Mouse (Mus musculus) testis, adult 10 weeks (tissue): ENCODE data around the gene Fxyd4. TPM values are rescaled to one million over a fixed set of nuclear protein-coding genes. Genes with fewer than 3 reads are reported as not detected.

Experiments used
- polyA plus RNA-seq: library from polyadenylated mRNA; stranded (reverse); fragments of 350-450 nt; fragmentation: Illumina TruSeq; extraction: RNeasy Lipid Tissue Mini Kit (QIAGEN cat#74804); gene quantifications from one replicate; pipeline ENCODE4 v1.2.3, GENCODE M21; 2014; ENCODE audit warnings: low read depth, low replicate concordance

The Fxyd4 gene
- polyA plus RNA-seq = not detected

GRCm38 (mm10) chr6:117937222-117937932, at the start of gene Fxyd4:
Fxyd4 (minus strand) TSS chr6:117937692.

DNA sequence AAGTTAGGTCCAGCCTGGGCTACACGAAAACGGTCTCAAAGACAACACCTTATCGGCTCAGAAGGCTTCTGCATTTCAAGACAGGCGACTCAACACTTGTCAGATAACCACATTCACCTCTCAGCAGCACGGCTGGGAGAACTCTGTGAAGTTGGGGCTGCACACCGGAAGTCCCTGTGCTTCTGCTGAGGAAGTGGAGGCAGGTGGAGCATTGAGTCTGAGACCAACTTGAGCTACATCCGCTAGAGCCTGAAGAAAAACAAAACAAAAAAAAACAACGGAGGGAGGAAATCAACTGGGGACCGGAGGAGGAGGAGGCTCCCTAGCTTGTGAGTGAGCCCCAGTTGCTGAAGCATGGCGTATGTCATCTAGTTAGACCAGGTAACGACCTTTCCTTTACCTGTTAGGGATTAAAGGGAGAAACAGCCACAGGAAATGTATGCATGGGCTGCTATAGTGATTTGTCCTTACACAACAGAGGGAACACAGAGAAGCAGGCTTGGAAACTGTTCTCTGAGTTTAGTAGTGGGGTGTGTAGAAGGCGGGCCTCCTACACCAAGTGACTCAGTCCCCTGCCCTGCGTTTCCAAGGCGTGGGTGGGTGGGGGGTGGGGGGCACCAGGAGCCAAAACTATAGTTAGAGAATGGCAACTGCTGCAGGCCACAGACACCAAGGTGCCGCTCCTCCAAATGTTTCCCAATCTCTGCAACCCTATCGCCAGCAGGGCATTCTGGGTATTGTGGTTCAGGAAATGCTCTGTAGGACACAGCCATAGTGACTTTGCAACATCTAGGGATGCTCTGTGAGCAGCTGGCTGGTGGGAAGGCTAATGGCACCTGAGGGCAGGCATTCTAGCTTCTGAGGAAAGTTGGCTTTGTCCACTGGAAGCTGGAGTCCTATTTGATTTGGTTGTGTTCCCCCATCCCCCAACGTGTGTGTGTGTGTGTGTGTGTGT, 37.1 kb downstream of the Fxyd4 start, which contains the start of gene Hnrnpf:
TSS of gene Hnrnpf (plus strand) at position 199 of the 955 bp plus-strand sequence.

Other genes starting within 250 kb of the Fxyd4 start
- 3.8 TPM for gene Zfp637, start 96.5 kb downstream of the Fxyd4 start, polyA plus RNA-seq
- gene Zfp239, start 75.6 kb downstream of the Fxyd4 start, polyA plus RNA-seq = 5.1 TPM
- gene Hnrnpf, start 37.4 kb downstream of the Fxyd4 start, polyA plus RNA-seq = 410 TPM
- not detected for gene Rasgef1a, start 73.7 kb upstream of the Fxyd4 start, polyA plus RNA-seq
- 8.7 TPM for gene Csgalnact2, start 201.4 kb upstream of the Fxyd4 start, polyA plus RNA-seq